Mouse (Mus musculus) liver, embryonic 13.5 days (tissue): Measurements from ENCODE around the gene Gfap. TPM values are rescaled to one million over a fixed set of nuclear protein-coding genes. Genes with fewer than 3 reads are reported as not detected.

Source experiments
- ATAC-seq: fragments of 200-750 bp; cut with Nextera tagmentation; 2 replicates; pipeline ENCODE4 v1.8.0; 2017; ENCODE audit warnings: low read depth, mild to moderate bottlenecking, moderate number of reproducible peaks, moderate library complexity
- DNase-seq: peaks from one replicate; pipeline ENCODE4 v3.0.0; 2022
- H3K27ac ChIP-seq: fragments of 300-500 bp; sonication (generic); 2 replicates; pipeline ENCODE4 v1.5.1; 2015; ENCODE audit warnings: moderate library complexity, mild to moderate bottlenecking, inconsistent platforms
- H3K27me3 ChIP-seq: fragments of 300-500 bp; sonication (generic); 2 replicates; pipeline ENCODE4 v1.6.1; 2015; ENCODE audit warnings: mild to moderate bottlenecking, inconsistent platforms
- H3K36me3 ChIP-seq: fragments of 300-500 bp; sonication (generic); 2 replicates; pipeline ENCODE4 v1.6.1; 2015; ENCODE audit warnings: mild to moderate bottlenecking, inconsistent platforms
- H3K4me1 ChIP-seq: fragments of 300-500 bp; sonication (generic); replicated peaks from 2 replicates; pipeline ENCODE4 v1.6.1; 2015; ENCODE audit warnings: inconsistent platforms
- H3K4me2 ChIP-seq: fragments of 300-500 bp; sonication (generic); 2 replicates; pipeline ENCODE4 v1.6.1; 2015; ENCODE audit warnings: inconsistent platforms, mild to moderate bottlenecking, moderate library complexity
- H3K4me3 ChIP-seq: fragments of 300-500 bp; sonication (generic); replicated peaks from 2 replicates; pipeline ENCODE4 v1.5.1; 2015; ENCODE audit warnings: mild to moderate bottlenecking, inconsistent platforms
- H3K9ac ChIP-seq: fragments of 300-500 bp; sonication (generic); 2 replicates; pipeline ENCODE4 v1.6.1; 2015; ENCODE audit warnings: mild to moderate bottlenecking, inconsistent platforms
- H3K9me3 ChIP-seq: fragments of 300-500 bp; sonication (generic); replicated peaks from 2 replicates; pipeline ENCODE4 v1.6.1; 2016; ENCODE audit warnings: inconsistent platforms
- WGBS: fragments of 180-500 bp; shearing (Covaris S2); methylation state at CpG from one replicate; pipeline ENCODE4 v1.1.7; 2015; ENCODE audit not compliant: insufficient replicate concordance; 5-methylcytosine and 5-hydroxymethylcytosine counted together
- polyA plus RNA-seq: library from polyadenylated mRNA; unstranded; fragments of >200 nt; fragmentation: Nextera tagmentation; extraction: Ambion mirVana; gene quantifications from 2 replicates; pipeline ENCODE4 v1.2.1, GENCODE M21; 2015

Gfap gene
- 7.2 and 7.7 TPM in 2 replicates for polyA plus RNA-seq

- peak within 1 kb of the TSS; percentile 1; the same call in 1 of the 2 replicates for H3K27ac ChIP-seq
- H3K36me3 ChIP-seq: peaks cover 18% of the 10 kb centered on the region
- 12% methylated on average over 7 of the region's 7 CpGs for WGBS
- no peak for ATAC-seq
- no peak within 1 kb of the TSS for H3K4me3 ChIP-seq
- no peak within 1 kb of the TSS for H3K9ac ChIP-seq
- H3K4me2 ChIP-seq: no peak within 1 kb of the TSS
- peaks cover 12% of the 10 kb centered on the region for H3K27me3 ChIP-seq
- H3K4me1 ChIP-seq: peaks cover 35% of the 10 kb centered on the region
- H3K9me3 ChIP-seq: no peaks in the 10 kb centered on the region
- DNase-seq: peak; percentile 62
Measured at GRCm38 (mm10) chr11:102900763-102901162, at the start of gene Gfap. Gfap (minus strand) TSS chr11:102900912.

- Histone ChIP-seq H3K9ac (peak overlapping the region; percentile 36; the same call in 1 of the 2 replicates), H3K4me2 (peak overlapping the region; percentile 65)
- 2% methylated on average over 51 of the region's 51 CpGs for WGBS
Measured at GRCm38 (mm10) chr11:102948043-102948961, 47.6 kb upstream of the Gfap start.

GRCm38 (mm10) chr11:102946992-102947343, 46.3 kb upstream of the Gfap start:
- WGBS: 9% methylated on average over 8 of the region's 8 CpGs
- no peaks in the 10 kb centered on the region for H3K9me3 ChIP-seq
- H3K4me2 ChIP-seq: peak overlapping the region; percentile 59
- H3K4me3 ChIP-seq: peak overlapping the region; percentile 43
- H3K27ac ChIP-seq: no peak overlapping the region
- H3K9ac ChIP-seq: no peak overlapping the region
- no peak for ATAC-seq
- H3K36me3 ChIP-seq: no peaks in the 10 kb centered on the region
- H3K27me3 ChIP-seq: peaks cover 100% of the 10 kb centered on the region
- no peak for DNase-seq
- H3K4me1 ChIP-seq: peaks cover 42% of the 10 kb centered on the region

More at GRCm38 (mm10) chr11:102948043-102948961, 47.6 kb upstream of the Gfap start:
- peaks cover 100% of the 10 kb centered on the region for H3K27me3 ChIP-seq
- H3K4me3 ChIP-seq: peak overlapping the region; percentile 53
- ATAC-seq: no peak
- no peak for DNase-seq
- H3K27ac ChIP-seq: no peak overlapping the region
- peaks cover 37% of the 10 kb centered on the region for H3K4me1 ChIP-seq
- no peaks in the 10 kb centered on the region for H3K9me3 ChIP-seq
- no peaks in the 10 kb centered on the region for H3K36me3 ChIP-seq

DNA sequence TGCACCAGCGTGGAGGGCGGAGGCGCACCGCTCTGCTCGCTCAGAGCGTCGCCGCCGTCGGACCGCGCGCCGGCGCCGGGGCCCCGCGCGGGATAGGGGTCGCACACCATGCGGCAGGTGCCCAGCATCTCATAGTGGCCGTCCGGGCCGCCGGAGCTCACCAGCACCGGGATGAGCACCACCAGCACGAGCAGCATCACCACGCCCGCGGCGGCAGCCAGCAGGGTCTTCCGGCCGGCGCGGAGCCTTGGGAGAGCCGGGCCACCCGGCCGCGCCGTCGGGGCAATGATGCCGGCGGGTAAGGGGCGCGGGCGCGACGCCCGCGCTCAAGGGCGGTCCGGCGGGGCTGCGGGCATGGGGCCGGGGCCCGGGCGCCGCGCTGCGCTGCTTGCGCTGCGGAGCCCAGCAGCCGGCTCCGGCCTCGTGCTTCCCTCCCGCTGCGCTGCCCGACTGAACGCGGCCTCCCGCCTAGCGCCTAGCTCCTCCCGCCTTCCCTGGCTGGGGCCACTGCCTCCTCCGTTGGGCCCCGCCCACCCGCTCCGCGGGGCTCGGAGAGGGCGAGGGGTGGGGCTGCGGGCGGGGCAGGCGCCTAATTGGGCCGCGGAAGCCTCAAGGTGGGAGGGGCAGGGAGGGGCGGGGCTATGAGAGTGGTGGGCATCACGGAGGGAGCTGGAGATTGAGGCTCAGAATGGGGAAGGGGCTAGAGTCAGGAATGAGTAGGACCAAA, 45.7 kb upstream of the Gfap start, which contains the start of gene C1ql1:
Gene C1ql1, minus strand, starts transcription at position 424 of the 727 bp plus-strand sequence.
- Histone ChIP-seq H3K9ac (no peak within 1 kb of the TSS), H3K4me2 (peak within 1 kb of the TSS; percentile 59), H3K27me3 (peaks cover 100% of the 10 kb centered on the region), H3K36me3 (no peaks in the 10 kb centered on the region), H3K4me3 (peak within 1 kb of the TSS; percentile 43), H3K9me3 (no peaks in the 10 kb centered on the region), H3K4me1 (peaks cover 48% of the 10 kb centered on the region), H3K27ac (no peak within 1 kb of the TSS)
- 2% methylated on average over 70 of the region's 87 CpGs for WGBS
- DNase-seq (peak; percentile 80), ATAC-seq (peak; percentile 90)

GRCm38 (mm10) chr11:102945306-102946264, 44.9 kb upstream of the Gfap start:
- Histone ChIP-seq H3K4me2 (peak overlapping the region; percentile 59), H3K4me3 (peak overlapping the region; percentile 43), H3K9ac (no peak overlapping the region), H3K27ac (no peak overlapping the region), H3K36me3 (no peaks in the 10 kb centered on the region), H3K4me1 (peaks cover 56% of the 10 kb centered on the region), H3K27me3 (peaks cover 100% of the 10 kb centered on the region), H3K9me3 (no peaks in the 10 kb centered on the region)
- DNase-seq (no peak), ATAC-seq (no peak)
- WGBS: 7% methylated on average over 54 of the region's 54 CpGs

- H3K9ac ChIP-seq: no peak overlapping the region
- H3K9me3 ChIP-seq: no peaks in the 10 kb centered on the region
- no peak overlapping the region for H3K4me3 ChIP-seq
- no peak overlapping the region for H3K27ac ChIP-seq
- no peak for ATAC-seq
- no peak for DNase-seq
- H3K36me3 ChIP-seq: no peaks in the 10 kb centered on the region
- 52% methylated on average over 6 of the region's 6 CpGs for WGBS
- peaks cover 99% of the 10 kb centered on the region for H3K27me3 ChIP-seq
- no peak overlapping the region for H3K4me2 ChIP-seq
- peaks cover 41% of the 10 kb centered on the region for H3K4me1 ChIP-seq
Measured at GRCm38 (mm10) chr11:102941236-102941635, 40.5 kb upstream of the Gfap start.

- Histone ChIP-seq H3K9ac (no peak overlapping the region), H3K4me3 (no peak overlapping the region), H3K27ac (no peak overlapping the region), H3K36me3 (no peaks in the 10 kb centered on the region), H3K27me3 (peaks cover 99% of the 10 kb centered on the region), H3K9me3 (no peaks in the 10 kb centered on the region), H3K4me2 (no peak overlapping the region), H3K4me1 (peaks cover 29% of the 10 kb centered on the region)
- 25% methylated on average over 13 of the region's 13 CpGs for WGBS
- ATAC-seq: no peak
- no peak for DNase-seq
Measured at GRCm38 (mm10) chr11:102939024-102939675, 38.4 kb upstream of the Gfap start.

GRCm38 (mm10) chr11:102937529-102938182, 36.9 kb upstream of the Gfap start:
- no peak for ATAC-seq
- H3K27me3 ChIP-seq: peaks cover 96% of the 10 kb centered on the region

DNA sequence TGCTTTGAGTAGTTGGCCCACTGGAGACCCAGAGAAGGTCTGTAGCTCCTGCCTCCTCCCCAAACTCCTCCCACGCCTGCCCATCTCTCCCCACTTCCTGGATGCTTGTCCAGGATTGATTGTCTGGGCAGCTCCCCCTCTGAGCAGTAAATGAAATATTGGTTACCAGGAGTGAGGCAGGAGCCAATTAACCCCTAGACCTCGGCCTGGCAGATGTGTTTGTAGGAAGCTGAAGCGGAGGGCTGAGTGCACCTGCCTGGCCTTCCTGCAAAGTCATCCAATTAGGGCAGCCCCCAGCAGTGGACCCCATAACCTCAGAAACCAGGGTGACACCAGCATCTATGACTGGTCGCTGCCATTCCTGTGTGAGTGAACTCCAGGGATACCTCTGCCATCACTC, 35.6 kb upstream of the Gfap start:
- ATAC-seq: no peak
- Histone ChIP-seq H3K4me3 (no peak overlapping the region), H3K4me1 (peaks cover 16% of the 10 kb centered on the region), H3K9me3 (no peaks in the 10 kb centered on the region), H3K9ac (no peak overlapping the region), H3K36me3 (no peaks in the 10 kb centered on the region), H3K4me2 (no peak overlapping the region), H3K27ac (no peak overlapping the region), H3K27me3 (peaks cover 86% of the 10 kb centered on the region)
- DNase-seq: no peak
- WGBS: 43% methylated on average over 4 of the region's 4 CpGs

More at GRCm38 (mm10) chr11:102937529-102938182, 36.9 kb upstream of the Gfap start:
- Histone ChIP-seq H3K4me3 (no peak overlapping the region), H3K27ac (no peak overlapping the region), H3K9me3 (no peaks in the 10 kb centered on the region), H3K4me2 (no peak overlapping the region), H3K36me3 (no peaks in the 10 kb centered on the region), H3K9ac (no peak overlapping the region), H3K4me1 (peaks cover 29% of the 10 kb centered on the region)
- 60% methylated on average over 3 of the region's 3 CpGs for WGBS
- no peak for DNase-seq

DNA sequence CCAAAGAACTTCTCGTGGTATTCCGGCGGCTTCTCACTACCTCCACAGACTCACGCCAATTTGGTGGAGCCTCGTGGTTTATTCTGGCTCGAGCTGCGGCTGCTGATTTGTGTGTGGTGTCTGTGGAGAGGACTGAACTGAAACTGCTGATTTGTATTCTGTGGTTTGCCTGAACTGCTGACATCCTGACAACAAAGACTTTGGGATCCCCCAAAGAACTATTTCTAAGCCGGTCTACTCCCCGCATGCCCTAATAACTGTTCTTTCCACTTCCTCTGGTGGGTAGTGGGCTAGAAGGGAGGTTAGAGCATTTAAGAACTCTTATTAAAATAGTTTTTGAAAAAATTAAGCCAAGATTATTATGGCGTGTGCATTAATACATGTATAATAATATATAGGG, 30.0 kb upstream of the Gfap start:
- Histone ChIP-seq H3K27me3 (peaks cover 44% of the 10 kb centered on the region), H3K4me2 (no peak overlapping the region), H3K36me3 (no peaks in the 10 kb centered on the region), H3K9ac (no peak overlapping the region), H3K9me3 (no peaks in the 10 kb centered on the region), H3K4me1 (peaks cover 9% of the 10 kb centered on the region), H3K27ac (no peak overlapping the region), H3K4me3 (no peak overlapping the region)
- 58% methylated on average over 10 of the region's 10 CpGs for WGBS
- ATAC-seq (no peak), DNase-seq (no peak)
